Mouse (Mus musculus) CD4-positive naive resting alpha-beta T cell, adult 76 days (primary cell): ENCODE results near the gene Tm7sf3. TPM values are rescaled to one million over a fixed set of nuclear protein-coding genes. Genes with fewer than 3 reads are reported as not detected.

Source experiments
- total RNA-seq: library from RNA; stranded (reverse); gene quantifications from one replicate; pipeline ENCODE4 v1.2.4, GENCODE M21; 2023

Gene Tm7sf3
- 5.9 TPM for total RNA-seq

GRCm38 (mm10) chr6:146642276-146643183 is at the start of gene Tm7sf3, which contains the start of gene Med21:
TSS of gene Tm7sf3 (minus strand) at chr6:146642824.
TSS of gene Med21 (plus strand) at chr6:146642547.

DNA sequence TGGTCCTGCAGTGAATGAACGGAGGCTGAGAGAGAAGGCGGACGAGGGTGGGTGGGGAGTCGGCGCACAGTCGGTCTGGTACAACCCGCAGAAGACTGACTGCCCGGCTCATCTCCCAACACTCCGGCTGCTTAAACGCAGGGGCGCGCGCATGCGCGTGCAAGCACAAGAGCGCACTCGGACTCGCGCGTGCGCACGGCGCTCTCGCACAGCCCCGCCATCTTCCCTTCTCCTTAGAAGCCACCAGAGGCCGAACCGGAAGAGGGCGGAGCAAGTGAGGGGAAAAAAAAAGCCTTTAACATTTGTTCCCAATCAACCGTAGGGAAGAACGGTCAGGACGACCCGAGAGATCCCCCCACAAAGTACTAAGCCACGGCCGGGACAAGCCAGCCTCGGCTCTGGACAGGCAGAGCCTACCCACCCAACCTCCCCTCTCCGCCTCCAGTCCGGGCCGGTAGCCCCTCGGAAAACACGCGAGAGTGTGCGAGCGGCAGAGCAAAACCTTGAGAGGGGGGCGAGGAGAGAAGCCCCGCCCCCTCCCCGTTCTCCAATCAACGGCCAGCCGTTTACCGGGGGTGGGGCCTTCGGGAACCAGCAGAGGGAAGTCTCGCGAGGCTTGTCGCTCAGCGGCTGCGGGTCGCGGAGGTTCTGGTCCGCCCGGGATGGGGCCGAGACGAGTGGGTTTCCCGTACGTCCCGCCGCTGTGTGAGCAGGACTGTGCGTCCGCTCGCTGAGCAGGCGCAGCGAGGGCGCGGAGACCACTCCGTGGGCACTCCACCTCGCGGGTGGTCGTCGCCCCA is 65.1 kb downstream of the Tm7sf3 start, which contains the start of gene Ints13:
Gene Ints13, minus strand, starts transcription at position 526 of the 800 bp plus-strand sequence.

GRCm38 (mm10) chr6:146576903-146577302 is 65.7 kb downstream of the Tm7sf3 start, which contains the start of gene Fgfr1op2:
TSS of gene Fgfr1op2 (plus strand) at chr6:146577203.

Other genes with a start within 250 kb of the Tm7sf3 start
- 219 TPM for gene Itpr2, start 140.6 kb downstream of the Tm7sf3 start, total RNA-seq
- 75.3 TPM for gene Fgfr1op2, start 65.6 kb downstream of the Tm7sf3 start, total RNA-seq
- 83.0 TPM for gene Ints13, start 65.0 kb downstream of the Tm7sf3 start, total RNA-seq
- gene Med21, start 277 bp downstream of the Tm7sf3 start, total RNA-seq: 39.0 TPM
- gene Stk38l, start 82.2 kb upstream of the Tm7sf3 start, total RNA-seq: 17.2 TPM
- gene Arntl2, start 153.2 kb upstream of the Tm7sf3 start, total RNA-seq: 0.41 TPM
- gene Smco2, start 207.3 kb upstream of the Tm7sf3 start, total RNA-seq: not detected
- 9.2 TPM for gene Ppfibp1, start 245.7 kb upstream of the Tm7sf3 start, total RNA-seq